Mouse (Mus musculus) c-Kit-positive CD71-positive TER-119-positive erythroid progenitor cells, embryonic 14.5 days (primary cell): ENCODE measurements at regions not wholly inside any gene's neighbourhood (a gene's known extent, or its start where the extent isn't known, plus 50 kb on each side); places are given as distances from the start of the nearest gene placed in this dataset.
"Not testable (repeated sequence)": the region's sequence is repeated elsewhere in the genome, so short reads cannot be mapped to it uniquely, and the experiment has no call there.

Experiments
- DNase-seq: peaks from one replicate; pipeline ENCODE4 v3.0.0-alpha.2; 2013; ENCODE audit warnings: low spot score

DNA sequence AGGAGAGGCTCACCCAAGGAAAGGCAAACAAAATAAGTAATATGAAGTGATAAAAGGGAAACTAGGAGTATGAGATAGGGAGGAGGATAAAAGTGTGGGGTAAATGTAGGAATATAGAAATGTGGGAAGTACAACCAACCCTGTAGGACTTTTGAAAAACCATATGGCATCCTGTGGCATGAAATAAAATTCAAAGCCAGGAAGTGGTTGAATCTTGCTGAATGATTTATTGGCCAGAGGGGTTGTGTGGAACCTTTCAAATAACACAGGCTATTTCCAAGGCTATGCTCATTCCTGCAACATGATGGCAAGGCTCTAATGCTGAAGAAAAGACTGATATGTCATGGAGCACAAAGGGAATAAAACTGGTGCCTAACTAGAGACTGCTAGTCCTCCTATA lies 347.9 kb downstream of the Gm11232 start:
- no peak for DNase-seq

DNA sequence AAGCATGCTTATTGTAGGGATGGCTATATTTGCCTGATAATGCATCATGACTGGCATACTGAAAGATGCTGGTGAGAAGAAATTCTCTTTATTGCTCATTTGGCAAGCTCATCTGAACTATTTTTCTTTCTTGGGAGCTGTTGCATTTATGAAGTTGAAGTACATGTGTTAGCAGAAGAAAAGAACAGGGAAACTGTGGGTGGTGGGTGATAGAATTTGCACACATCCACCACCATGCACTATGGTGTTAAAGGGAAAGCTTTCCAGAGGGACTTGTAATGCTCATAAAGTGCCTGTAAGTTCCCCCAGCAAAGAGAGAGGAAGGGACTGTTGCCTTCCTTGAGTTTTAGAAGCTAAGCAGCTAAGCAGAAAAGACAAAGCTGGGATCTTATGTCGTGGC lies 367.3 kb downstream of the Gm11232 start:
- no peak for DNase-seq

DNA sequence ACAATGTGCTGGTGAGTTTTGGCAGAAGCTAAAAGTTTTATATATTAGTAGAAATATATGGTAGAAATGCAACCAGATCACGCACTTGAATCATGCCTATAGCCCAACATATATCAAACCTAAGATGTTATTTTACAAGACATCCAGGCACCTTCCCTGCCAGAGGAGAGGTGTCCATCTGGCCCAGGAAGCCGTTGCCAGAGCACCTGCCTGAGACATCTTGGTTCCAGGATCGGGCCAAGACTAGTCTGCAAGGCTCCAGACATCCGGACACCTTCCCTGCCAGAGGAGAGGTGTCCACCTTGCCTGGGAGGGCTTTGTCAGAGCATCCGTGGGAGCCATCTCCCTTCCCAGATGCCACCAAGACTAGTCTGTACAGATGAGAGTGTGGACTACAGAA lies 388.5 kb downstream of the Gm11232 start:
- DNase-seq = no peak

DNA sequence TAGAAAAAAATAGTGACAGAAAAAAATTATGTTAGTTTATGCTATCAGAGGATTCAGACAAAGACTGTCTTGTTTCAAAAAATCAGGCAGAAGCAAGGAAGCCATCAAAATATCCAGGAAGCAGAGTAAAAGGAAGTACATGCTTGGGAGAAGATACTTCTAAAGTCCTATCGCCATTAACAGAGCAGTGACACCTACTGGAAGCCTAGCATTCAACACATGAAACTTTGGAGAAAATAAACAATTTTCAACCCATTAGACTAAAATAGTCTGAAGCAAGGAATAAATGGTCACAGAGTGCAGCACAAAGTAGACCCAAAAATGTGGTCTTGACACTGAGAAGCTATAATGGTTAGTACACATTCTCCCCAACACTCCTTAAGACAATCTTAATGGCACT lies 394.0 kb downstream of the Gm11232 start:
- no peak for DNase-seq

DNA sequence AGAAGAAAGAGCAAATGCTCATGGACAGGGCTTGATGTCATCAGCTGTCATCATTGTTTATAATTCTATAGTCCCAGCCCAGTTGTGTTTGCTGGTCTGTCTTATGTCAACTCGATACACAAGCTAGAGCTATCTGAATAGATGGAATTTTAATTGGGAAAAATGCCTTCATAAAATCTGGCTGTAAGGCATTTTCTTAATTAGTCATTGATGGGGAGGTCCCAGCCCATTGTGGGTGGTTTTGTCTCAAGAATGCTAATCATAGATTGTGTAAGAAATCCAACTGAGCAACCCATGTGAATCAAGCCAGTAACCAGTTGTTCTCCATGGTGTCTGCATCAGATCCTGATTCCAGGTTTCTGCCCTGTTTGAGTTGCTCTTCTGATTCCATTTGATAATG lies 400.1 kb downstream of the Gm11232 start:
- no peak for DNase-seq

DNA sequence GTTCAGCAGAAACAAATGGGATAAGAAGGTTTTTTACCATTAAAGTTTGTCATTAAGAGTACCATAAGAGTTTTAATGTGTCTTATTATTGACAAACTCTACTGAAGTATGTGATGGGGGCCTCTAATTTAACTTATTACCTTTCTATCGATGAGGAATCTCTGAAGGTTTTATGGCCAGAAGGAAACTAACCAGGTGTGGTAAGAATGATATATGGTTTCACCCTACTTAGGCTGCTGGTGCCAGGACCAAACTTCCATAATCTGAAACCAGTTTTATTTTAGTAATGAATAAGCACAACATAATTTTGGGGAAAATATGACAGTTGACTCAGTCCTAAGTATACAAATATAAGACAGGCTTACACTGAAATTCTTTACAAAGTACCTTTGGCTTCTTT lies 401.1 kb downstream of the Gm11232 start:
- DNase-seq = no peak

DNA sequence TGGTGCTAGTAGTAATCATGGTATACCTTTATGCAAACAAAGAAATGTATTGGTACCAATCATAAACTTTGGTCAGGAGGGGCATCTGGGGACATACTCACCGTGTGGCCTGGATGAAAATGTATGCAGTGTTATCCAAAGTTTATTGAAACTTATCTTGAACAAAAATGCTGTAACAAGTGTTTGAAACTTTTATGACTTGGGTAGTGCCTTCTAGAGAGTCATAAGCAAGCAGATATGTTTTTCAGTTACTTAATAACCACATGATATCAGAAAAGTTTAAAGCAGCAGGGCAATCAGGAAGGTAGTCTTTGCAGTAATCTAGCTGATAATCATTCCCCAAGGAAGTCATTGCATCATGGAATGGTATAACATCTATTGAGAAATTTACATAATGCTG lies 401.5 kb downstream of the Gm11232 start:
- no peak for DNase-seq

DNA sequence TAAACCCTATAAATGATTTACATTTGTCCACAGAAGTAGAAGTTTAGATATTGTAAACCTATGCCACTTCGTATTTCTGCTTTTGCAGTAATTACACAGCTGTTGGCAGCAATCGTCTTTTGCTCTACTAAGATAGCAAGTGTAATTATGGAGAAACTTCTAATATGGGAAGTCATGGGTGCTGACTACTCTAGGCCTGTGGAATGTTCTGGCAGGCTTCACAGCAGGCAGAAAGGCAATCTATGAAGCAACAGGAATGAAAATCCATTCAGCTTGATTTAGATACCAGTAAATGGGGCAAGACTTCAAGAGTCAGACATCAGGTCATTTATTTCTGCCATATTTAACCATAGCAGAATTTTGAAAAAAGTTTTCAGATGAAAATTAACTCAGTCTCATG lies 405.9 kb downstream of the Gm11232 start:
- DNase-seq = no peak

DNA sequence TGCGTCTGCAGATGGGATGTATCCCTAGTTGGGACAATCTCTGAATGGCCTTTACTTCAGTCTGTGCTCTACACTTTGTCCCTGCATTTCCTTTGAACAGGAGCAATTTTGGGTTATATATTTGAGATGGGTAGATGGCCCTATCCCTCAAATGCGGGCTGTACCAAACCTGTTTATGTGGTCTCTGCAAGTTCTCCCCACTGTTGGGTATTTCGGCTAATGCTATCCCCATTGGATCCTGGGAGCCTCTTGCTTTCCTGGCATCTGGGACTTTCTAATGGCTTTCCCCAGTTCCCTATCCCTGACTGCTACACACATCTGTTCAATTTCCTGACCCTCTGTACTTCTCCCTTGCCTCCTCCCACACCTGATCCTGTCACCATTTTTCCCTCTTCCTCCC lies 414.7 kb downstream of the Gm11232 start:
- no peak for DNase-seq

DNA sequence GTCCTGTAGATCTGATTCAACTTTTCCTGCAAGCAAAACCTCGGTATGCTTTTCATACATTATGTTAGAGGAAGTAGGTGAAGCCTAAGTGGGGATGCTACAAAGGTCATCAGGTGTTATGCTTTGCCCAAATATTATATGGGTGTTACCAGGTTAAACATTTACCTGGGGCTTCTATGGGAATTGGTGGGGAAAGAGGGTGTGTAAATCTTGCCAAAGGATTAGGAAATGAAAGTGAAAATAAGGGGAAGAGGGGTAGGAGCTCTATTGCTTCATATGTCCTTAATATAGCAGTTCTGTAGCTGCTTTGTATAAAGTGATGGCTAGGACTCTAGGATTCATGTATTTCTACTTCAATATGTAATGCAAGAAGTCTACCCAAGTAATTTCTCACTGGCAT lies 419.2 kb downstream of the Gm11232 start:
- no peak for DNase-seq

DNA sequence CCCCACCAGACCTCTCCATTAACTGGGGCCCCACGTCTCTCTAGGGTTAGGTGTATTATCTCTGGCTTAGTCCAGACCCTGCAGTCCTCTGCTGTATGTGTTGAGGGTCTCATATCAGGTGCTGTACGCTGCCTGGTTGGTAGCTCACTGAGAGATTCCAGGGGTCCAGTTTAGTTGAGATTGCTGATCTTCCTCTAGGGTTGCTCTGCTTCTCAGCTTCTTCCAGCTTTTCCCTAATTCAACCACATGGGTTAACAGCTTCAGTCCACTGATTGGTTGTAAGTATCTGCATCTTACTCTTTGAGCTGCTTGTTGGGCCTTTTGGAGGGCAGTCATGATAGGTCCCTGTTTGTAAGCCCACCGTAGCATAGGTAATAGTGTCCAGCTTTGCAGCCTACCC lies 425.1 kb downstream of the Gm11232 start:
- no peak for DNase-seq

DNA sequence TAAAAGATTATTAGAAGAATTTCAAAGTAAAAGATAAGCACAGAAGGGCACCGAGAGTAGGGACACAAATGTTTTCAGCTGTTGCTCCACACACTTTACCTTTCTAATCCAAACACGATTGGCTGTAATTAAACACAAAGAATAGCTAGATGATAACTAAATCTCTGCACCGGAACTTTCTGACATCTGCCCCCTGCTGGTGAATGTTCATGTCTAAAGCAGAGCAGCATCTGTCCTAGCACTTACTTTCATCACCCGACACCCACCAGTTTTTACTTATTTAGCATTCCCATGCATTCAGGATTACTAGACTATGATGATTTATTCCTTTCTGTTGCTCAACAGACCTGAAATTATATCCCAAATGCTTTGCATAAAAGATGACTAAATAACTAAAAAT lies 425.7 kb downstream of the Gm11232 start:
- DNase-seq = no peak

DNA sequence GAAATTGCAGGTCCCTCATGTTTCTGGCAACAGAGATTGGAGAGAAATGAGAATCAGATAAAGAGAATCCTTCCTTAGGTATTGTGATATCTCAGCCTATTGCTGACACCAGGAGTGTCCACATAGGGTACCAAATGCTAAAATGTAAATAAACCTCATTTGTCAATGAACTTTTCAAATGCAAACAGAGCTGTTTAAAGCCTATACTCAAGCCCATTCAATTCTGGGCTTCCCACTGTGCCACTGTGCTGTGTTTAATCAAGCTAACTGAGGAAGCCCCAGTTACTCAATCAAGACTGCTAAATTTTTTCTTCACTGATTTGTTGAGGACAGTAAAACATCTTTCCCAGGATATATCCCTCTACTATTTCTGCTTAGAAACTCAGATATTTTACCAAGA lies 441.2 kb downstream of the Gm11232 start:
- DNase-seq = no peak

DNA sequence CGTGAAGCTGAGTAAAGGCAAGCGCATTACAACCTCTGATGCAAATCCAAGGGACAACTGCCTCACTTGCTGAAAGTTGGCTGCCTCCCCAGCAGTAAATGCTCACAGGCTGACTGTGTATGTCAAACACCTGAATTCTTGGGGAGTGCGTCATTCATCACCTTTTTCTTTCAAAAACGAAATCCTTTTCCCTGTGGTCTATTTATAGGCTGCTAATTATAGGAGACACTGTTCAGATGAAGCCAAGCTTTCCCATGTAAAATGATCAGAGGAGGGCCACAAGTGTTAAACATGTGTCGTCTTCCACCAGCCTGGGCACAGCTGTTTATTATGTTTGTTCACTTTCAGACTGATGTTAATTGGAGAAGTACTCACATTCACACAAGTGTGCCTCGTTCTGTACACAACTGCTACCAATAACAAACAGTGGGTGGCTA lies 450.6 kb downstream of the Gm11232 start:
- no peak for DNase-seq

DNA sequence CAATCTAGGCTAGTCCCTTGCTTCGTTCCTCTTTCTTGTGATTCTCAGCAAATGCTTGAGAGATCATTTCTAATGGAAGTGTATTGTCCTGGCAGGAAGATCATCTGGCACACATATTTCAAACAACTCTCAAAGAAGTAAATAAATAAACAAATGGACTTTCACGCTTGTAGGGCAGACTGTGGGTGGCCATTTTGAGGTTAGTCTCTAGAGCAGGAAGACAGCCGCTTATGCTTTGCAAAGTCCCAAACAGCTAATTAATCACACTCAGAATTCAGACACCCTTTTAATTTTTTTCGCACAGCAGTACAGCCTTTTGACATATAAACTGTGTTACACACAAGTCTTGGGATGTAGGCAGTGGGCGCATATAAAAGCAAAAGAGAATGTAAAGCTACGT lies 451.1 kb downstream of the Gm11232 start:
- no peak for DNase-seq

DNA sequence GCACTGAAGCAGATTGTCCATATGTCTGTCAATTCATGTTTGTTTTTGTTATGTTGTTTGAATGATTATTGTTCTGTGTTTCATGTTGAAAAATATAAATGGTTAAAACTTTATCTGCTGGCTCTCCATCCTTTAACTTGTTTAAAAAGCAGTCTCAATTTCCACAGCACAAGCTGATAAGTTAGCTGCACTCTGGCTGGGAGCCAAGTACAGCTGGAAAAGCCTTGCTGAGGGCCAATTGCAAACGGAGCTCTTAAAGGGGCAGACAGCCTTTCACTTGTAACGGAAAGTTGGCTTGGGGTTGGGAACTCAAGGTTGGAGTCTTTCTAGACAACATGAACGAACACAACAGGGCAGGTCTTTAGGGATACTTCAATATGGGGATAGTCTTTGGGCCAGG lies 462.0 kb downstream of the Gm11232 start:
- DNase-seq = not testable (repeated sequence)

DNA sequence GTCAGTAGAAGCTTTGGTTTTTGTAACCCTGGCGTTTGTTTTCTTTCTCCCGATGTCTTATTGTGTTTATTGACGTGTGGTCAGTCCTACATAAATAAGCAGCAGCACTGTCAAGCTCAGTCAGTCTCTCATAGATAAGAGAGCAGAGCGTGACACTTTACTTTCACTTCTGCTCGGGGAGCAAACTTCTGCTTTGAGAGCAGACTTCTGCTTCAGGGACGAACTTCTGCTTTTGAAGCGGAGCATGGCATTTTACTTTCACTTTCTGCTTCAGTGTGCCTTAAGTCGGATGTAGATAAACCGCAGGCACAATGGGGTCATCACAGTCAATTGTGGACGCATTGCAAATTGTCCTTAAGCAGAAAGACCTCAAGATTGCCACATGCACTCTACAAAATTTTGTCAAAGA lies 466.0 kb downstream of the Gm11232 start:
- DNase-seq = peak; percentile 25

DNA sequence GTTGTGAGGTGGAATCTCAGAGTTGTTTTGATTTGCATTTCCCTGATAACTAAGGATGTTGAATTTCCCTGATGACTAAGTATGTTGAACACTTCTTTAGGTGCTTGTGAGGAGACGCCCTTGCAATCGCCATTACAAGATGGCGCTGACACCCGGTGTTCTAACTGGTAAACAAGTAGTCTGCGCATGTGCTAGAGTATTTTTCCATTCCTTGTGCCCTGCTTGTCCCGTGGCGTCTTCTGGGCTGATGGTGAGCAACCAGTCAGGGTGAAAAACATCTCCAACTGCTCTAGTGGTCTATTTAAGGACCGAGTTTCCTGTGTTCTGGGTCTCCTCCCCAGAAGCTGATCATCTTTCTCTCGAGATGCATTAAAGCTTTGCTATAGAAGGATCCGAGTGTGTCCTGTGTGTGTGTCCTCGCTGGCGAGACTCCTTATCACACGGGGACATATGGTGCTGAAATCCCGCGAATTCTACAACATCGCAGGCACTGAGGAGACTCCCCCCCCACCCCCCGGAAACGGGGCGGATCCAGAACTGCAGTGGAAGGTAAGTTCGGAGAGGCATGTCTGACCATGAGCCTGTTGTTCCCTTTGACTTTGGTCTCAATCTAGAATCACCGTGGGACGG lies 466.5 kb downstream of the Gm11232 start:
- DNase-seq = peak; percentile 34

DNA sequence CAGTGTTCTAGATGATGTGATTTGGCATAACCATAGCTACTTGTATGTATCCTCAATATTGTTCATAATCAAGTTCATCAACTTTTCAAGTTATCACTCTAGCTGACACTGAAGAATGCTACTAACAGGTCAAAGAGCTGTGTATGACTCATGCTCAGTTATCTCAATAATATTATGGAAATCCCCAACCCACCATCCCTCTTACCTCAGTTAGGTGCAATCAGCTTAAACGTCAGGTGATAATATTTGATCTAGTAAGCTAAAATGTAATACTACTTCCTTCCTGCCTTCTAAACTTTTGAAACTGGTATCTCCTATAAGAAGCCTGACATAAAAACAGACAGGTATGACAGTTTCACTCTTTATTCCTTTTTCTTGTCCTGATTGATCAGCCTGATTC lies 474.6 kb downstream of the Gm11232 start:
- DNase-seq = no peak

DNA sequence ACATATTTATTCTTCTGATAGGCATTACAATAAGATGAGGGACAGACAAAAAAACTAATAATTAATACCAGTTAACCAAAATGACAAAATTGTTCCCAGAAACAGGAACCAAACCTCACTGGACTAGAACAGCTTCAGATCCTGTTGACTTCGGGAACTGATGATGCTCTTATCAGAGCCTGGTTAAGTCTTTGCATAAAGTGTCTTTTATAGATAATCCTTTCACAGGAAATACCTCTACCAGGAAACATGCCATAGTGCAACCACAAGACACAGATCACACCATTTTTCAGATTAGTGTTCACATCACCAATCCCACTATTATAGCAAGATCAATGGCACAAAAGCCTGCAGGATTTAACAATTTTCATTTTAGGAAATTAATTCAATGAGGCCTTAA lies 478.1 kb downstream of the Gm11232 start:
- no peak for DNase-seq

DNA sequence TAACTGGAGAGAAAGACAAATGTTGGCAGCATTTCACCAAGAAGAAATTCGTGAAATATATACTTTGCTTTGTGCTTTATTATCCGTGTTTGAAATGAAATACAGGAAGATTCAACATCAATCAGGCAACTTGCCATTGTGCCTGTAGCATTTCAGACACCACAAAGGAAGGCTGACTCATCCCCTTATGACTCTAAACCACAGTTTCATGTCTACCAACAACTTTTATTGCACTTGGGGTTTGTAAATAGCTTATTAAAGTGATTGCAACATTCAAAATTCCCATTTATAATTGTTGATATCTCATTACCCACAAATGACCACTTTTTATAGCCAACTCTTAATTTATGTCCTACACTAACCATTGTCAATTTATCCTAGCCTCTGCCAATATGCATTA lies 497.9 kb downstream of the Gm11232 start:
- DNase-seq = no peak

DNA sequence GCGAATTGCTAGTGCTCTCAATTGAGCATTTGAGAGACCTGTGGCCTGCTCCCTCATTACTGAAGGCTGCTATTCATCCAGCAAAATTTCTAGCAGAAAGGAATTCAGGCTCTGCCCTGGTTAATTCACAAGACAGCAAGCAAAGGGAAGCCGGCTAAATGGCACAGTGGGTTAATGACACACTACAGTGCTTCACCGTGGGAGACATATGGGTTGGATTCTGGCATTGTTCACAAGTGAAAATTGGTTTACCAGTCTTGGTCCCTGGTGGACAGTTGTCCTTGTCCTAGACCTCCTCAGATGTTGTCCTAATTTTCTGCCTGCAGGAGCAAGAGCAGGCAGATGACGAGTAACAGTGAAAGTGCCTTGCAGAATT lies 527.3 kb downstream of the Gm11232 start:
- no peak for DNase-seq

DNA sequence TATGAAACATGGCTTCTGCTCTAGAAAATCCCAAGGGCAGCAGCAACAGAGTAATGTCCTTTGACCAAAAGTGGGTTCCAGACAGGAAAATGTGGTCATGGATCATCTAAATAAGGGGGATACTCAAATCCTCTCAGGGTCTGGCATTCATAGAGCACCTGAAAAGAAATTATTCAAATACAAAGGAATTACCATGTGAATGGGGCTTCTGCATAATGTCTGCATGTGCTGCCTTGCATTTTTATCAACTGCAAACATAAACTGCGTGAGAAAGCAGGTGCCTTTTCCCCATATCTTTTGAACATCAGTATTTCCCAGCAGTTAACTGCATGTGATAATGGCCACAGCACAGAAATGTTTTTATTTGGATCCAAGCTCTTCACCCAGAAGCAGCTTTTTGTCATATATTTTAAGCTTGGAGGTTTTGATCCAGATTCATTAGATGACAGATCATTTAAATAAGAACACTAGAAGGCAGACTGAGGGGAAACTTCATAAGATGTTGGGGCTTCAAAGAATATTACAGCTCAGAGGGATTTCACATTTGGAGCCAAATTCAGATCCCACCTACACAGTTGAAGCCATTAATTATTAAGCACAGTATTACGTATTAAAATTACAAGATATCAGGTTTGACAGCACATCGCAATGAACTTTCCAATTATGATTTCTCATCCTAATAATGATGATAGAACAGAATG lies 527.8 kb downstream of the Gm11232 start:
- no peak for DNase-seq

DNA sequence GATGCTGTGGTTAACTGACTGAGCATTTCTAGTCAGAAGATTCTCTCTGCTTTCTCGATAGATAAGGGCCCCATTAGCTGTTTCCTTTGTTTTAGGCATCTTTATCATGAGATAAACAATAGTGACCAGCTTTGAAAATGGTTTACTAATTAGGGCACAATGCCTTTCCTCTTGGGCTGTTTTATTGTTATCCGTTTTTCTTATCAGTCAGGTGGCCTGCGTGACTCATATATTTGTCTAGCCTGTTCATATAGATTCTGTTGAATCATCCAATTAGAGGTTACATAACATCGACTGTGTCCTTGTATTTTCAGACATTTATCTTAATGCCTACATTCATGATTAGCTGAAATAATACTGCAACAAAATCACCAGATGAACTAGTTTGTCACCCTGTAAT lies 531.1 kb downstream of the Gm11232 start:
- DNase-seq = no peak
